Mouse (Mus musculus) skeletal muscle tissue, adult 2 months (tissue): ENCODE results near the gene Nedd8.

Experiments used
- DNase-seq: peaks from one replicate; pipeline ENCODE4 v3.0.0-alpha.2; 2012; ENCODE audit warnings: low read depth, low spot score

Nedd8 gene

GRCm38 (mm10) chr14:55614565-55615178, 57.3 kb downstream of the Nedd8 start:
- no peak for DNase-seq

- DNase-seq, result no peak
Observed at GRCm38 (mm10) chr14:55613346-55613745, 58.6 kb downstream of the Nedd8 start.
